Mouse (Mus musculus) testis, adult 2 months (tissue): ENCODE results near the gene Fxyd4.

ENCODE experiments used
- CTCF ChIP-seq: fragments of 200-500 bp; IDR thresholded peaks from 2 replicates; pipeline ENCODE4 v1.5.1; 2012; ENCODE audit warnings: low read depth, mild to moderate bottlenecking, inconsistent platforms, low read length, moderate library complexity; ENCODE audit not compliant: control insufficient read depth, insufficient read depth, insufficient replicate concordance
- POLR2A ChIP-seq: fragments of 200-500 bp; IDR thresholded peaks from 2 replicates; pipeline ENCODE4 v1.6.1; 2012; ENCODE audit warnings: low read depth, mild to moderate bottlenecking, inconsistent platforms, low read length, moderate library complexity; ENCODE audit not compliant: control insufficient read depth

GRCm38 (mm10) chr6:117903836-117904235 is 33.7 kb downstream of the Fxyd4 start:
- TF ChIP-seq POLR2A (no peak), CTCF (no peak)
